Mouse (Mus musculus): ENCODE results near the gene Klhl10. TPM values are rescaled to one million over a fixed set of nuclear protein-coding genes. Genes with fewer than 3 reads are reported as not detected.

The Klhl10 gene
- polyA plus RNA-seq (2012; ENCODE audit: insufficient read depth, insufficient read length, low replicate concordance, missing spikeins), result not detected in 2 replicates

DNA sequence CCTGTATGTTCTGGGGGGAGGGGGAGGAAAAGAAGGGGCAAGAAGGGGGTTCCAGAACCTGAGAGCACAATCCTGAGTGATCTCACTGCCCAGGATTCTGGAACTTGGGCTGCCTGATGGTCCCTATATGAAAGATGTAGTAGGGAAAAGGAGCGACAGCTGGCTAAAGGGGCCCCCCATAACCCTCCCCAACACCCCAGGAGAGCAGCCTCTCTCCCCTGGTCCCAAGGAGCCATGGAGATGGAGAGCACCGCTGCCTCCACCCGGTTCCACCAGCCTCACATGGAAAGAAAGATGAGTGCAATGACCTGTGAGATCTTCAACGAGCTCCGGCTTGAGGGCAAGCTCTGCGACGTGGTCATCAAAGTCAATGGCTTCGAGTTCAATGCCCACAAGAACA, at the start of gene Klhl10, which contains the start of gene Nt5c3b:
Klhl10 (plus strand) TSS at position 121 of the 400 bp plus-strand sequence.
Nt5c3b (minus strand) TSS at position 12 of the 400 bp plus-strand sequence.
- Histone ChIP-seq H3K27ac (ENCODE audit: insufficient read depth, low read depth, low read length) (peak within 1 kb of the TSS; percentile 56; the same call in 1 of the 2 replicates), H3K4me1 (ENCODE audit: control insufficient read depth, insufficient read depth, low read length) (peaks cover 5% of the 10 kb centered on the region), H3K4me3 (ENCODE audit: insufficient read depth, low read depth, low read length) (peak within 1 kb of the TSS; percentile 93)
- WGBS, result 87% methylated on average over 8 of the region's 8 CpGs
- no peak for TF ChIP-seq POLR2A (IDR thresholded peaks at IDR 0.05; ENCODE audit: insufficient read depth, low read depth, low read length)
- TF ChIP-seq CTCF (IDR thresholded peaks at IDR 0.05; ENCODE audit: insufficient read depth, low read depth, low read length), result no peak

GRCm38 (mm10) chr11:100392958-100393357, 48.8 kb upstream of the Klhl10 start:
- Histone ChIP-seq H3K4me3 (ENCODE audit: insufficient read depth, low read depth, low read length) (no peak overlapping the region), H3K4me1 (ENCODE audit: control insufficient read depth, insufficient read depth, low read length) (peaks cover 59% of the 10 kb centered on the region), H3K27ac (ENCODE audit: insufficient read depth, low read depth, low read length) (0 out of 2 replicates have a peak overlapping the region, but pooled peaks have one; percentile 12)
- no peak for TF ChIP-seq CTCF (IDR thresholded peaks at IDR 0.05; ENCODE audit: insufficient read depth, low read depth, low read length)
- no peak for TF ChIP-seq POLR2A (IDR thresholded peaks at IDR 0.05; ENCODE audit: insufficient read depth, low read depth, low read length)
- 80% methylated on average over 5 of the region's 5 CpGs for WGBS

- Histone ChIP-seq H3K4me1 (ENCODE audit: control insufficient read depth, insufficient read depth, low read length) (peaks cover 51% of the 10 kb centered on the region), H3K4me3 (ENCODE audit: insufficient read depth, low read depth, low read length) (no peak overlapping the region), H3K27ac (ENCODE audit: insufficient read depth, low read depth, low read length) (peak overlapping the region; percentile 12; the same call in 1 of the 2 replicates)
- TF ChIP-seq CTCF (IDR thresholded peaks at IDR 0.05; ENCODE audit: insufficient read depth, low read depth, low read length), result no peak
- TF ChIP-seq POLR2A (IDR thresholded peaks at IDR 0.05; ENCODE audit: insufficient read depth, low read depth, low read length), result no peak
- 45% methylated on average over 7 of the region's 7 CpGs for WGBS
Observed at GRCm38 (mm10) chr11:100393733-100394132, 48.0 kb upstream of the Klhl10 start.

DNA sequence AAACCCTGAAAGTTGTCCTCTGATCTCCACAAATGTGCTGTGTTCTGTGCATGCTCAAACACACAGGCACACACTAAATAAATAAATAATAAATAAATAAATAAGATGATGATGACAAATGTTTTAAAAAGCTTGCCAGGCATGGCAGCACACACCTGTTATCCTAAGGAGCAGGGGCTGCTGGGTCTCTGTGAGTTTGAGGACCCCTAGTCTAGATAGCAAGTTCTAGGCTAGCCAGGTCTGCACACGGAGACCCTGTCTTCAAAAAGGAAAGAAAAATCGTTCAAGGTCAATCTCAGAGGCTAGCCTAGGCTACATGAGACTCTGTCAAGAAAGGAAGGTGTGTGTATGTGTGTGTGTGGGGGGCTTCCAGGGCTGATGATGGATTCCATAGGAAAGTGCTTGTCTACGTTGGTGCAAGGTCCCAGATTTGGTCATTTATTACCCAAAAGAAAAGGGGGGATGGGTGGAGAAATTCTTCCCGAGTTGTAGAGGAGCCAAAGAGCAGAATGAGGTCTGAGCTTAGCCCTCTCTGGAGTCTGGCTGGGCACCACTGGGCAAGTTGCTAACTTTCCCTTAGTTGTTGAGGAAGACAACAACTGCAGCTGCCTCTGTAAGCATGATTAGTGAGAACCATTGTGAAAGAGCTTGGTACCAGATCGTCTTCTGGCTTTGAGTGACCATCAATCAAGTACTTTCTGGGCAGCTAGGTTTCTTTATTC, 47.2 kb upstream of the Klhl10 start:
- Histone ChIP-seq H3K4me3 (ENCODE audit: insufficient read depth, low read depth, low read length) (no peak overlapping the region), H3K27ac (ENCODE audit: insufficient read depth, low read depth, low read length) (peak overlapping the region; percentile 34), H3K4me1 (ENCODE audit: control insufficient read depth, insufficient read depth, low read length) (peaks cover 45% of the 10 kb centered on the region)
- no peak for TF ChIP-seq CTCF (IDR thresholded peaks at IDR 0.05; ENCODE audit: insufficient read depth, low read depth, low read length)
- WGBS, result 60% methylated on average over 5 of the region's 5 CpGs

- 29% methylated on average over 11 of the region's 11 CpGs for WGBS
- peak overlapping the region; percentile 86 for H3K4me3 ChIP-seq (ENCODE audit: insufficient read depth, low read depth, low read length)
- peaks cover 44% of the 10 kb centered on the region for H3K4me1 ChIP-seq (ENCODE audit: control insufficient read depth, insufficient read depth, low read length)
- TF ChIP-seq CTCF (IDR thresholded peaks at IDR 0.05; ENCODE audit: insufficient read depth, low read depth, low read length) (no peak), POLR2A (IDR thresholded peaks at IDR 0.05; ENCODE audit: insufficient read depth, low read depth, low read length) (0 out of 2 replicates have a peak, but pooled peaks have one; percentile 22)
- peak overlapping the region; percentile 34 for H3K27ac ChIP-seq (ENCODE audit: insufficient read depth, low read depth, low read length)
Observed at GRCm38 (mm10) chr11:100395200-100395599, 46.5 kb upstream of the Klhl10 start.

GRCm38 (mm10) chr11:100395861-100396631, 45.7 kb upstream of the Klhl10 start:
- Histone ChIP-seq H3K27ac (ENCODE audit: insufficient read depth, low read depth, low read length) (peak overlapping the region; percentile 34), H3K4me1 (ENCODE audit: control insufficient read depth, insufficient read depth, low read length) (peaks cover 36% of the 10 kb centered on the region), H3K4me3 (ENCODE audit: insufficient read depth, low read depth, low read length) (peak overlapping the region; percentile 86)
- 23% methylated on average over 17 of the region's 17 CpGs for WGBS
- TF ChIP-seq POLR2A (IDR thresholded peaks at IDR 0.05; ENCODE audit: insufficient read depth, low read depth, low read length), result no peak
- no peak for TF ChIP-seq CTCF (IDR thresholded peaks at IDR 0.05; ENCODE audit: insufficient read depth, low read depth, low read length)

DNA sequence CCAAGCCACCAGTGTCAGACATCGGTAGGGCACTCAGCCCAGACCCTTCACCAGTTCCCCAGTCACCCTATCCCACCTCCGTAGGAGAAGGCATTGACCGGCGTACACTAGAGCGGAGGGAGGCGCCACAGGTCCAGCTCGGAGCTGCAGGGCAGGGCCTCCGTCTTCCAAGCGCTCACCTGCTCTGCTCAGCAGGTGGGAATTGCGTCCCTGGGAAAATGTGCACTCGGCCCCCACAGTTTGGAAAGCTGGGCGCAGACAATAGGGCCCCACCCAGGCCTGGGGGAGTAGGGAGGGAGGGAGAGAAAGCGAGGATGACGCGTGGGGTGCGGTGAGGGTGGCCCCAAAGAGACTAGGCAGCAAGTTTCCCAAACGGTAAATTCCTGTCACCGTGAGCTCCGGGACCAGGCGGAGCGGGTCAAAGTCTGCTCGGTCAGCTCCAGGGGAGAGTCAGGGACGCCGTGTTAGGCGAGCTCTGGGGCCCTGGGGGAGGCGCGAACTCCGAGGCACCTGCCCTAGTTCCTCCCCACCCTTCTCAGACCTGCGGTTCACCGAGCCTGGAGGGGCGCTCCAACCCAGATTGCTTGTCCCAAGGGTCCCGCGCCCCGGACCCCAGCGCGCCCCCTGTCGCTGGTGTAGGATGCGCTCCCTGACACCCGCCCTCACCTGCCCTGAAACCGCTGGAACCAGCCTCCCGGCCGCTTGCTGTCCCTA, 44.7 kb upstream of the Klhl10 start:
- TF ChIP-seq CTCF (IDR thresholded peaks at IDR 0.05; ENCODE audit: insufficient read depth, low read depth, low read length), result peak; percentile 41; the same call in 1 of the 2 replicates
- TF ChIP-seq POLR2A (IDR thresholded peaks at IDR 0.05; ENCODE audit: insufficient read depth, low read depth, low read length), result no peak
- 2% methylated on average over 42 of the region's 42 CpGs for WGBS
- peak overlapping the region; percentile 86 for H3K4me3 ChIP-seq (ENCODE audit: insufficient read depth, low read depth, low read length)

GRCm38 (mm10) chr11:100397600-100398389, 43.9 kb upstream of the Klhl10 start, which contains the start of gene Jup:
Gene Jup, minus strand, starts transcription at chr11:100397763.
- H3K4me1 ChIP-seq (ENCODE audit: control insufficient read depth, insufficient read depth, low read length), result peaks cover 40% of the 10 kb centered on the region
- peak within 1 kb of the TSS; percentile 34 for H3K27ac ChIP-seq (ENCODE audit: insufficient read depth, low read depth, low read length)
- H3K4me3 ChIP-seq (ENCODE audit: insufficient read depth, low read depth, low read length), result peak within 1 kb of the TSS; percentile 86
- TF ChIP-seq CTCF (IDR thresholded peaks at IDR 0.05; ENCODE audit: insufficient read depth, low read depth, low read length) (no peak), POLR2A (IDR thresholded peaks at IDR 0.05; ENCODE audit: insufficient read depth, low read depth, low read length) (peak; percentile 95)
- under 1% methylated on average over 37 of the region's 37 CpGs for WGBS

More for the DNA sequence above, 44.7 kb upstream of the Klhl10 start:
- Histone ChIP-seq H3K27ac (ENCODE audit: insufficient read depth, low read depth, low read length) (peak overlapping the region; percentile 34), H3K4me1 (ENCODE audit: control insufficient read depth, insufficient read depth, low read length) (peaks cover 38% of the 10 kb centered on the region)

Data from olfactory bulb, adult 2 months (tissue).